ENCODE assay signal across 8 mouse cellular contexts in genomic region chr16:34573151-34573802, GRCm38 (mm10). TPM values are rescaled to one million over a fixed set of nuclear protein-coding genes. Genes with fewer than 3 reads are reported as not detected.
DNase-seq lines count a peak whose midpoint lies in the region; ATAC-seq and TF ChIP-seq lines count a peak whose summit lies in the region.

Kalrn (minus strand) TSS chr16:34573532.

- H3K4me2 ChIP-seq in forebrain, embryonic 16.5 days (ENCODE audit: low read length): peak within 1 kb of the TSS; percentile 91
- peak within 1 kb of the TSS; percentile 71 for H3K4me2 ChIP-seq in liver, embryonic 16.5 days (ENCODE audit: low read depth, low read length)
- peak within 1 kb of the TSS; percentile 62 for H3K4me2 ChIP-seq in neural tube, embryonic 15.5 days

- no peaks in the 10 kb centered on the region for H3K36me3 ChIP-seq in ES-Bruce4 (ENCODE audit: control insufficient read depth, insufficient read depth, low read length, poor library complexity, severe bottlenecking)
- H3K36me3 ChIP-seq in forebrain, embryonic 16.5 days (ENCODE audit: control insufficient read depth, insufficient read depth): no peaks in the 10 kb centered on the region
- no peaks in the 10 kb centered on the region for H3K36me3 ChIP-seq in liver, embryonic 16.5 days (ENCODE audit: control insufficient read depth, insufficient read depth)
- H3K36me3 ChIP-seq in neural tube, embryonic 15.5 days: no peaks in the 10 kb centered on the region
- H3K36me3 ChIP-seq in thymus, adult 2 months (ENCODE audit: control insufficient read depth, insufficient read depth, low read length): no peaks in the 10 kb centered on the region

- no peak within 1 kb of the TSS for H3K27ac ChIP-seq in ES-Bruce4 (ENCODE audit: insufficient read depth, low read length)
- peak within 1 kb of the TSS; percentile 99 for H3K27ac ChIP-seq in forebrain, embryonic 16.5 days (ENCODE audit: low read length)
- no peak within 1 kb of the TSS for H3K27ac ChIP-seq in liver, embryonic 16.5 days (ENCODE audit: low read length)
- peak within 1 kb of the TSS; percentile 98 for H3K27ac ChIP-seq in neural tube, embryonic 15.5 days (replicated peaks)
- no peak within 1 kb of the TSS for H3K27ac ChIP-seq in thymus, adult 2 months (ENCODE audit: control insufficient read depth, insufficient read depth, low read length)

- intact Hi-C loops in heart, postnatal 25 days (cut with DNase I): loop anchor here (2.0 to 5.0 kb wide), 3 partner anchors 40 to 226 kb away; no protein-coding TSS in a partner anchor

- peak; percentile 87 for DNase-seq in heart, postnatal 25 days (ENCODE audit: low spot score)
- peak; percentile 18 for DNase-seq in large intestine, adult 2 months (ENCODE audit: low read depth, low spot score)
- peak; percentile 61 for DNase-seq in thymus, adult 2 months

- peak; percentile 88 for ATAC-seq in cerebellum, adult (ENCODE audit: insufficient number of reproducible peaks, low FRiP score, low TSS enrichment)
- ATAC-seq in forebrain, embryonic 16.5 days: peak; percentile 91
- peak; percentile 74 for ATAC-seq in liver, embryonic 16.5 days (ENCODE audit: low read depth)
- peak; percentile 93 for ATAC-seq in neural tube, embryonic 15.5 days (ENCODE audit: low FRiP score)

- H3K4me1 ChIP-seq in ES-Bruce4 (ENCODE audit: control insufficient read depth, insufficient read depth, low read length): no peaks in the 10 kb centered on the region
- H3K4me1 ChIP-seq in forebrain, embryonic 16.5 days (replicated peaks; ENCODE audit: control insufficient read depth, insufficient read depth, low read length): peaks cover 38% of the 10 kb centered on the region
- no peaks in the 10 kb centered on the region; the same call in 1 of the 2 replicates for H3K4me1 ChIP-seq in liver, embryonic 16.5 days (ENCODE audit: control insufficient read depth, low read depth, low read length)
- H3K4me1 ChIP-seq in neural tube, embryonic 15.5 days: peaks cover 32% of the 10 kb centered on the region
- 0 out of 2 replicates have a peak, but pooled peaks cover 2% of the 10 kb centered on the region for H3K4me1 ChIP-seq in thymus, adult 2 months (replicated peaks; ENCODE audit: control insufficient read depth, insufficient read depth, low read length)

- peak within 1 kb of the TSS; percentile 82 for H3K4me3 ChIP-seq in ES-Bruce4 (ENCODE audit: low read depth, low read length)
- H3K4me3 ChIP-seq in forebrain, embryonic 16.5 days (replicated peaks; ENCODE audit: low read length): peak within 1 kb of the TSS; percentile 87
- peak within 1 kb of the TSS; percentile 61 for H3K4me3 ChIP-seq in liver, embryonic 16.5 days (ENCODE audit: low read depth, low read length)
- peak within 1 kb of the TSS; percentile 92 for H3K4me3 ChIP-seq in neural tube, embryonic 15.5 days (replicated peaks)
- peak within 1 kb of the TSS; percentile 31 for H3K4me3 ChIP-seq in thymus, adult 2 months (ENCODE audit: control insufficient read depth, insufficient read depth, low read length)

- WGBS in forebrain, embryonic 16.5 days: under 1% methylated on average over 60 of the region's 84 CpGs
- WGBS in large intestine, adult 2 months: under 1% methylated on average over 60 of the region's 84 CpGs
- under 1% methylated on average over 57 of the region's 84 CpGs for WGBS in liver, embryonic 16.5 days (ENCODE audit: insufficient replicate concordance)
- under 1% methylated on average over 60 of the region's 84 CpGs for WGBS in neural tube, embryonic 15.5 days
- 12% methylated on average over 74 of the region's 84 CpGs for WGBS in thymus, adult 2 months

- no peak for TF ChIP-seq CTCF in ES-Bruce4 (IDR thresholded peaks at IDR 0.05; ENCODE audit: low read depth, low read length)
- TF ChIP-seq CTCF in thymus, adult 2 months (IDR thresholded peaks at IDR 0.05; ENCODE audit: borderline replicate concordance, control insufficient read depth, extremely low read depth, insufficient read depth, low read length, poor library complexity): no peak

- TF ChIP-seq EP300 in ES-Bruce4 (IDR thresholded peaks at IDR 0.05; ENCODE audit: insufficient read depth, low read depth, low read length): no peak

- H3K9me3 ChIP-seq in ES-Bruce4 (replicated peaks; ENCODE audit: control insufficient read depth, insufficient read depth, low read length, poor library complexity, severe bottlenecking): no peaks in the 10 kb centered on the region; the same call in 1 of the 2 replicates
- H3K9me3 ChIP-seq in forebrain, embryonic 16.5 days (ENCODE audit: control insufficient read depth, low read length): no peaks in the 10 kb centered on the region
- H3K9me3 ChIP-seq in liver, embryonic 16.5 days (replicated peaks; ENCODE audit: control insufficient read depth, low read length): no peaks in the 10 kb centered on the region
- H3K9me3 ChIP-seq in neural tube, embryonic 15.5 days (replicated peaks): no peaks in the 10 kb centered on the region

- H3K27me3 ChIP-seq in ES-Bruce4 (ENCODE audit: control insufficient read depth, insufficient read depth, low read length, poor library complexity, severe bottlenecking): peaks cover 26% of the 10 kb centered on the region
- H3K27me3 ChIP-seq in forebrain, embryonic 16.5 days (replicated peaks; ENCODE audit: control insufficient read depth, insufficient read depth, low read length): no peaks in the 10 kb centered on the region
- H3K27me3 ChIP-seq in liver, embryonic 16.5 days (ENCODE audit: control insufficient read depth, insufficient read depth, low read depth, low read length): peaks cover 51% of the 10 kb centered on the region
- H3K27me3 ChIP-seq in neural tube, embryonic 15.5 days (replicated peaks): no peaks in the 10 kb centered on the region
- H3K27me3 ChIP-seq in thymus, adult 2 months (ENCODE audit: control insufficient read depth, insufficient read depth, low read length): peaks cover 15% of the 10 kb centered on the region

- no peak for TF ChIP-seq POLR2A in ES-Bruce4 (IDR thresholded peaks at IDR 0.05; ENCODE audit: insufficient read depth, low read length)
- no peak for TF ChIP-seq POLR2A in thymus, adult 2 months (IDR thresholded peaks at IDR 0.05; ENCODE audit: control insufficient read depth, extremely low read depth, insufficient read depth, low read length, poor library complexity)

- peak within 1 kb of the TSS; percentile 84 for H3K9ac ChIP-seq in ES-Bruce4 (ENCODE audit: low read depth, poor library complexity, severe bottlenecking)
- peak within 1 kb of the TSS; percentile 86 for H3K9ac ChIP-seq in forebrain, embryonic 16.5 days (replicated peaks; ENCODE audit: low read depth, low read length)
- H3K9ac ChIP-seq in liver, embryonic 16.5 days (ENCODE audit: low read depth, low read length): peak within 1 kb of the TSS; percentile 52; the same call in 1 of the 2 replicates
- H3K9ac ChIP-seq in neural tube, embryonic 15.5 days (replicated peaks): peak within 1 kb of the TSS; percentile 98

RNA-seq across cellular contexts. Expression of gene Kalrn, which starts in this region (rescaled TPM):
- 8.2 and 9.0 TPM in 2 replicates for polyA plus RNA-seq in ES-Bruce4 (2011; ENCODE audit: insufficient read depth, insufficient read length, low read depth, missing spikeins)
- 35.4 and 43.9 TPM in 2 replicates for polyA plus RNA-seq in forebrain, embryonic 16.5 days (2015; fragmentation: Nextera tagmentation; extraction: Ambion mirVana)
- 10 to 100 TPM; 26.6 to 31.3 TPM for total RNA-seq in heart, postnatal 25 days (2021)
- 21.4 and 38.8 TPM in 2 replicates for polyA plus RNA-seq in large intestine, adult 2 months (2012; rRNA removed)
- 9.9 and 11.2 TPM in 2 replicates for polyA plus RNA-seq in liver, embryonic 16.5 days (2015; fragmentation: Nextera tagmentation; extraction: Ambion mirVana)
- polyA plus RNA-seq in neural tube, embryonic 15.5 days (2015; fragmentation: Nextera tagmentation; extraction: Ambion mirVana): 20.0 and 23.7 TPM in 2 replicates
- polyA plus RNA-seq in thymus, adult 2 months (2012; rRNA removed): 2.9 and 3.2 TPM in 2 replicates

Comparison
In these comparisons a context has a peak if more than half of its experiments do, and no peak if none do; other contexts are left out.
1. H3K27ac ChIP-seq: peak in forebrain, embryonic 16.5 days (single experiment) and neural tube, embryonic 15.5 days (single experiment); none in ES-Bruce4 (single experiment), liver, embryonic 16.5 days (single experiment) and thymus, adult 2 months (single experiment).
2. H3K4me3 ChIP-seq: peak in every context shown above with its lines; median percentile 92 in neural tube, embryonic 15.5 days; 87 in forebrain, embryonic 16.5 days; 82 in ES-Bruce4; 61 in liver, embryonic 16.5 days; 31 in thymus, adult 2 months.
3. DNase-seq: peak in every context shown above with its lines; median percentile 87 in heart, postnatal 25 days; 61 in thymus, adult 2 months; 18 in large intestine, adult 2 months.
4. Peak in every context shown above with its lines, with median percentiles within 50 percentile points of each other: H3K9ac ChIP-seq, ATAC-seq and H3K4me2 ChIP-seq.